Mouse (Mus musculus) kidney, embryonic 14.5 days (tissue): ENCODE measurements around the gene Retreg2. TPM values are rescaled to one million over a fixed set of nuclear protein-coding genes. Genes with fewer than 3 reads are reported as not detected.

Experiments
- polyA plus RNA-seq: library from polyadenylated mRNA; unstranded; fragments of >200 nt; fragmentation: Nextera tagmentation; extraction: Ambion mirVana; gene quantifications from 2 replicates; pipeline ENCODE4 v1.2.1, GENCODE M21; 2014

Gene Retreg2
- polyA plus RNA-seq, 1 experiment from 2014 or later, result 56.0 TPM

Other genes with a start within 250 kb of the Retreg2 start
- not detected in 2 replicates for gene Cryba2, start 249.6 kb upstream of the Retreg2 start, polyA plus RNA-seq
- not detected in 2 replicates for gene Cfap65, start 207.2 kb upstream of the Retreg2 start, polyA plus RNA-seq
- 0.43 and 0.84 TPM in 2 replicates for gene Ihh, start 191.1 kb upstream of the Retreg2 start, polyA plus RNA-seq
- 9.7 and 10.7 TPM in 2 replicates for gene Nhej1, start 17.6 kb upstream of the Retreg2 start, polyA plus RNA-seq
- 0.84 and 2.4 TPM in 2 replicates for gene Slc23a3, start 8.9 kb upstream of the Retreg2 start, polyA plus RNA-seq
- gene Cnppd1, start 67 bp upstream of the Retreg2 start, polyA plus RNA-seq, result 25.8 and 35.7 TPM in 2 replicates
- gene Zfand2b, start 25.9 kb downstream of the Retreg2 start, polyA plus RNA-seq, result 39.6 and 40.0 TPM in 2 replicates
- 19.4 and 23.8 TPM in 2 replicates for gene Abcb6, start 37.6 kb downstream of the Retreg2 start, polyA plus RNA-seq
- gene Ankzf1, start 49.4 kb downstream of the Retreg2 start, polyA plus RNA-seq, result 16.7 and 21.1 TPM in 2 replicates
- gene Atg9a, start 49.4 kb downstream of the Retreg2 start, polyA plus RNA-seq, result 18.5 and 26.0 TPM in 2 replicates
- gene Glb1l, start 68.0 kb downstream of the Retreg2 start, polyA plus RNA-seq, result 18.1 and 34.4 TPM in 2 replicates
- gene Stk16, start 68.1 kb downstream of the Retreg2 start, polyA plus RNA-seq, result 125 and 129 TPM in 2 replicates
- gene Tuba4a, start 77.1 kb downstream of the Retreg2 start, polyA plus RNA-seq, result 31.6 and 32.1 TPM in 2 replicates
- not detected in 2 replicates for gene A630095N17Rik, start 89.3 kb downstream of the Retreg2 start, polyA plus RNA-seq
- 13.2 and 14.4 TPM in 2 replicates for gene Dnajb2, start 93.6 kb downstream of the Retreg2 start, polyA plus RNA-seq
- 0.08 TPM in 1 of 2 replicates, not detected in the other for gene Ptprn, start 121.7 kb downstream of the Retreg2 start, polyA plus RNA-seq
- gene Resp18, start 135.6 kb downstream of the Retreg2 start, polyA plus RNA-seq, result not detected in 2 replicates
- 146 and 150 TPM in 2 replicates for gene Dnpep, start 175.2 kb downstream of the Retreg2 start, polyA plus RNA-seq
- 41.5 and 51.6 TPM in 2 replicates for gene Des, start 217.6 kb downstream of the Retreg2 start, polyA plus RNA-seq
- 39.6 and 43.5 TPM in 2 replicates for gene Speg, start 232.5 kb downstream of the Retreg2 start, polyA plus RNA-seq